Mouse (Mus musculus): ENCODE results near the gene Hid1. TPM values are rescaled to one million over a fixed set of nuclear protein-coding genes. Genes with fewer than 3 reads are reported as not detected.

The Hid1 gene
- polyA plus RNA-seq, 1 experiment from 2014 or later: 10.9 TPM

GRCm38 (mm10) chr11:115300745-115301144 is 66.8 kb downstream of the Hid1 start:
- ATAC-seq (ENCODE audit: low FRiP score) (no peak), DNase-seq (ENCODE audit: low spot score) (no peak)
- Histone ChIP-seq H3K4me2 (replicated peaks; ENCODE audit: low read depth, low read length) (no peak overlapping the region), H3K9ac (ENCODE audit: low read depth, low read length) (no peak overlapping the region), H3K27ac (ENCODE audit: low read depth, low read length) (no peak overlapping the region), H3K4me3 (ENCODE audit: low read depth, low read length) (no peak overlapping the region), H3K36me3 (ENCODE audit: control insufficient read depth, insufficient read depth, low read length) (no peaks in the 10 kb centered on the region), H3K9me3 (ENCODE audit: control insufficient read depth, low read length) (no peaks in the 10 kb centered on the region), H3K27me3 (ENCODE audit: control insufficient read depth, insufficient read depth, low read length) (peaks cover 9% of the 10 kb centered on the region), H3K4me1 (replicated peaks; ENCODE audit: control insufficient read depth, insufficient read depth, low read length) (peaks cover 5% of the 10 kb centered on the region; the same call in 1 of the 2 replicates)
- WGBS: 83% methylated on average over 4 of the region's 4 CpGs

- Histone ChIP-seq H3K27ac (ENCODE audit: low read depth, low read length) (no peak overlapping the region), H3K4me2 (replicated peaks; ENCODE audit: low read depth, low read length) (no peak overlapping the region), H3K36me3 (ENCODE audit: control insufficient read depth, insufficient read depth, low read length) (no peaks in the 10 kb centered on the region), H3K9ac (ENCODE audit: low read depth, low read length) (no peak overlapping the region), H3K27me3 (ENCODE audit: control insufficient read depth, insufficient read depth, low read length) (peaks cover 9% of the 10 kb centered on the region), H3K9me3 (ENCODE audit: control insufficient read depth, low read length) (no peaks in the 10 kb centered on the region), H3K4me1 (replicated peaks; ENCODE audit: control insufficient read depth, insufficient read depth, low read length) (peaks cover 5% of the 10 kb centered on the region; the same call in 1 of the 2 replicates), H3K4me3 (ENCODE audit: low read depth, low read length) (no peak overlapping the region)
- 69% methylated on average over 8 of the region's 8 CpGs for WGBS
- DNase-seq (ENCODE audit: low spot score) (no peak), ATAC-seq (ENCODE audit: low FRiP score) (no peak)
Measured at GRCm38 (mm10) chr11:115298160-115298559, 69.4 kb downstream of the Hid1 start.

Other genes with a start within 250 kb of the Hid1 start
- 0.22 TPM in 1 of 2 replicates, not detected in the other for gene Cd300lf, start 233.8 kb downstream of the Hid1 start, polyA plus RNA-seq (2014; fragmentation: Nextera tagmentation; extraction: Ambion mirVana)
- gene Slc9a3r1, start 204.4 kb downstream of the Hid1 start, polyA plus RNA-seq (2014; fragmentation: Nextera tagmentation; extraction: Ambion mirVana): 29.5 and 33.7 TPM in 2 replicates
- 7.2 and 7.3 TPM in 2 replicates for gene Tmem104, start 180.3 kb downstream of the Hid1 start, polyA plus RNA-seq (2014; fragmentation: Nextera tagmentation; extraction: Ambion mirVana)
- 19.5 and 20.1 TPM in 2 replicates for gene Nat9, start 179.9 kb downstream of the Hid1 start, polyA plus RNA-seq (2014; fragmentation: Nextera tagmentation; extraction: Ambion mirVana)
- gene Grin2c, start 100.5 kb downstream of the Hid1 start, polyA plus RNA-seq (2014; fragmentation: Nextera tagmentation; extraction: Ambion mirVana): 0.25 and 0.43 TPM in 2 replicates
- gene Fdxr, start 90.7 kb downstream of the Hid1 start, polyA plus RNA-seq (2014; fragmentation: Nextera tagmentation; extraction: Ambion mirVana): 11.6 and 14.9 TPM in 2 replicates
- 0.40 and 0.52 TPM in 2 replicates for gene Fads6, start 70.1 kb downstream of the Hid1 start, polyA plus RNA-seq (2014; fragmentation: Nextera tagmentation; extraction: Ambion mirVana)
- gene Otop2, start 60.6 kb downstream of the Hid1 start, polyA plus RNA-seq (2014; fragmentation: Nextera tagmentation; extraction: Ambion mirVana): not detected in 2 replicates
- gene Ush1g, start 45.7 kb downstream of the Hid1 start, polyA plus RNA-seq (2014; fragmentation: Nextera tagmentation; extraction: Ambion mirVana): 0.05 TPM in 1 of 2 replicates, not detected in the other
- 0.15 and 0.20 TPM in 2 replicates for gene Otop3, start 33.0 kb downstream of the Hid1 start, polyA plus RNA-seq (2014; fragmentation: Nextera tagmentation; extraction: Ambion mirVana)
- gene Cdr2l, start 14.2 kb upstream of the Hid1 start, polyA plus RNA-seq (2014; fragmentation: Nextera tagmentation; extraction: Ambion mirVana): 19.0 and 20.0 TPM in 2 replicates
- 226 and 243 TPM in 2 replicates for gene Mrpl58, start 36.0 kb upstream of the Hid1 start, polyA plus RNA-seq (2014; fragmentation: Nextera tagmentation; extraction: Ambion mirVana)
- 899 and 905 TPM in 2 replicates for gene Atp5h, start 52.2 kb upstream of the Hid1 start, polyA plus RNA-seq (2014; fragmentation: Nextera tagmentation; extraction: Ambion mirVana)
- 21.0 and 27.5 TPM in 2 replicates for gene Kctd2, start 52.4 kb upstream of the Hid1 start, polyA plus RNA-seq (2014; fragmentation: Nextera tagmentation; extraction: Ambion mirVana)
- not detected in 2 replicates for gene Trim80, start 72.8 kb upstream of the Hid1 start, polyA plus RNA-seq (2014; fragmentation: Nextera tagmentation; extraction: Ambion mirVana)
- 0.11 TPM in 1 of 2 replicates, not detected in the other for gene Slc16a5, start 94.7 kb upstream of the Hid1 start, polyA plus RNA-seq (2014; fragmentation: Nextera tagmentation; extraction: Ambion mirVana)
- 7.5 and 9.0 TPM in 2 replicates for gene Armc7, start 107.9 kb upstream of the Hid1 start, polyA plus RNA-seq (2014; fragmentation: Nextera tagmentation; extraction: Ambion mirVana)
- 75.8 and 84.6 TPM in 2 replicates for gene Nt5c, start 124.1 kb upstream of the Hid1 start, polyA plus RNA-seq (2014; fragmentation: Nextera tagmentation; extraction: Ambion mirVana)
- 990 and 1,006 TPM in 2 replicates for gene Jpt1, start 146.6 kb upstream of the Hid1 start, polyA plus RNA-seq (2014; fragmentation: Nextera tagmentation; extraction: Ambion mirVana)
- gene Sumo2, start 168.5 kb upstream of the Hid1 start, polyA plus RNA-seq (2014; fragmentation: Nextera tagmentation; extraction: Ambion mirVana): 1,523 and 1,527 TPM in 2 replicates
- gene Nup85, start 196.7 kb upstream of the Hid1 start, polyA plus RNA-seq (2014; fragmentation: Nextera tagmentation; extraction: Ambion mirVana): 156 and 175 TPM in 2 replicates
- gene Mrps7, start 236.2 kb upstream of the Hid1 start, polyA plus RNA-seq (2014; fragmentation: Nextera tagmentation; extraction: Ambion mirVana): 93.3 and 105 TPM in 2 replicates
- gene Gga3, start 236.3 kb upstream of the Hid1 start, polyA plus RNA-seq (2014; fragmentation: Nextera tagmentation; extraction: Ambion mirVana): 24.7 and 25.1 TPM in 2 replicates
- 14.2 and 17.7 TPM in 2 replicates for gene Mif4gd, start 245.2 kb upstream of the Hid1 start, polyA plus RNA-seq (2014; fragmentation: Nextera tagmentation; extraction: Ambion mirVana)

All from hindbrain, embryonic 11.5 days (tissue).